Mouse (Mus musculus): ENCODE measurements around the gene Epb41l5. TPM values are rescaled to one million over a fixed set of nuclear protein-coding genes. Genes with fewer than 3 reads are reported as not detected.

The Epb41l5 gene
- polyA plus RNA-seq, 1 experiment from 2014 or later, result 12.0 TPM

GRCm38 (mm10) chr1:119641090-119641812 is 7.5 kb downstream of the Epb41l5 start:
- Histone ChIP-seq H3K4me1 (0 out of 2 replicates have a peak, but pooled peaks cover 3% of the 10 kb centered on the region), H3K27ac (no peak overlapping the region), H3K4me2 (no peak overlapping the region), H3K9ac (no peak overlapping the region), H3K9me3 (no peaks in the 10 kb centered on the region), H3K36me3 (no peaks in the 10 kb centered on the region), H3K27me3 (no peaks in the 10 kb centered on the region), H3K4me3 (no peak overlapping the region)
- no peak for ATAC-seq (ENCODE audit: insufficient number of reproducible peaks, insufficient read depth, low FRiP score, low TSS enrichment, low read depth)

- WGBS, result 74% methylated on average over 2 of the region's 2 CpGs
- Histone ChIP-seq H3K27me3 (no peaks in the 10 kb centered on the region), H3K4me1 (0 out of 2 replicates have a peak, but pooled peaks cover 3% of the 10 kb centered on the region), H3K4me3 (no peak overlapping the region), H3K27ac (no peak overlapping the region), H3K36me3 (no peaks in the 10 kb centered on the region), H3K4me2 (no peak overlapping the region), H3K9me3 (no peaks in the 10 kb centered on the region), H3K9ac (no peak overlapping the region)
- ATAC-seq (ENCODE audit: insufficient number of reproducible peaks, insufficient read depth, low FRiP score, low TSS enrichment, low read depth), result no peak
These were observed 8.8 kb downstream of the Epb41l5 start for GRCm38 (mm10) chr1:119640006-119640405.

DNA sequence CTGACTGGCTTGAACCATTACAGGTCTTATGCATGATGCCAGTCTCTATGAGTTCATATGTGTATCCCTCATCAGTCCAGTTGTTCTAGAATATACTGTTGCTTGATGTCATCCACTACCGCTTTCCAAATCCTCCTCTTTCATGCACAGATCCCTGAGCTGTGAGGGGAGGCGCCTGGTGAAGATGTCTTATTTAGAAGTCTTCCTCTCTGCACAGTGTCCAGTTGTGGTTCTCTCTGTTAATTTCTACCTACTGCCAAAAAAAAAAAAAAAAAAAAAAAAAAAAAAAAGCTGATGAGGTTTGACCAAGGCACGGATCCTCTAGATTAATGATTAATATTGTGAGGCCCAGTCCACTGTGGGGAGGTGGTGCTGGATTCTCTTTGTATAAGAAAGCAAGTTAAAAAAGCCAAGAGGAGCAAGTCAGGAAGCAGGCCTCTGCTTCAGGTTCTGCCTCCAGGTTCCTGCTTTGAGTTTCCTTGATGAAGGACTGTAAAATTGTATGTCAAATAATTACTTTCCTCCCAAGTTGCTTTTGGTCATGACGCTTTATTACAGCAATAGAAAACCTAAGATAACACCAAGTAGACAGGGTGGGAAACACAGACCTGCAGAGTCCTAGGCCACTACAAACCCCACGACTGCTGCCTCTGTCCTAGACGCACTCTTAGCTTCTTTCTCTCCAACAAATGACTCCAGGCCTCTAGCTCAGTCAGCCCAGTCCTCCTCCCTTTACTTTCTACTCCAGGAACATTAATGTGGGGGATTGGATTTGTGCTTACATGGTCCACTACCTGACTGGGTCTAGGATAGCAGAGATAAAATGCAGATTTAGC is 11.4 kb downstream of the Epb41l5 start:
- WGBS, result 88% methylated on average over 6 of the region's 6 CpGs
- no peak for ATAC-seq (ENCODE audit: insufficient number of reproducible peaks, insufficient read depth, low FRiP score, low TSS enrichment, low read depth)
- Histone ChIP-seq H3K9ac (no peak overlapping the region), H3K27me3 (no peaks in the 10 kb centered on the region), H3K4me3 (no peak overlapping the region), H3K36me3 (no peaks in the 10 kb centered on the region), H3K27ac (no peak overlapping the region), H3K9me3 (no peaks in the 10 kb centered on the region), H3K4me1 (no peaks in the 10 kb centered on the region), H3K4me2 (no peak overlapping the region)

DNA sequence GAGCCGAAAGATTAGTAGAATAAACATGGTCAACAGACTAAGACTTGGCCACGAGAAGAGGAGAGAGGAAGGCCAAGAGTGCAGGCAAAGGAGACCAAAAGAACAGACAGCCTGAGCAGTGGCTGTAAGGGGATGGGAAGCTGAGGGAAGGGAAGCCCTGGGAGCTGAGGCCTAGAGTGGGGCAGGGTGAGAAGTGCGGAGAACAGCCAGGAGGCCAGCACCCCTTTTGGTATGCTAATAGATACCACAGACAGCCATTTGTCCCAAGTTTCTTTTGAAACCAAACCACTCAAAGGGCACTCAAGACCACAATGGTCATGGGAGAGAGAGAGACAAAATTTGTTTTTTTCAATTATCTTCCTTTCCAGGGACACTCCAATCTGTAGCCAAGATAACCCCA is 14.1 kb downstream of the Epb41l5 start:
- 63% methylated on average over 3 of the region's 3 CpGs for WGBS
- ATAC-seq (ENCODE audit: insufficient number of reproducible peaks, insufficient read depth, low FRiP score, low TSS enrichment, low read depth), result no peak
- Histone ChIP-seq H3K4me3 (no peak overlapping the region), H3K9me3 (no peaks in the 10 kb centered on the region), H3K36me3 (0 out of 2 replicates have a peak, but pooled peaks cover 4% of the 10 kb centered on the region), H3K9ac (no peak overlapping the region), H3K4me1 (no peaks in the 10 kb centered on the region), H3K27me3 (no peaks in the 10 kb centered on the region), H3K4me2 (no peak overlapping the region), H3K27ac (no peak overlapping the region)

- H3K4me1 ChIP-seq, result no peaks in the 10 kb centered on the region
- H3K4me3 ChIP-seq, result no peak overlapping the region
- H3K36me3 ChIP-seq, result 0 out of 2 replicates have a peak, but pooled peaks cover 4% of the 10 kb centered on the region
- no peak for ATAC-seq (ENCODE audit: insufficient number of reproducible peaks, insufficient read depth, low FRiP score, low TSS enrichment, low read depth)
- 71% methylated on average over 1 of the region's 1 CpGs for WGBS
- no peaks in the 10 kb centered on the region for H3K9me3 ChIP-seq
- no peak overlapping the region for H3K9ac ChIP-seq
- H3K27me3 ChIP-seq, result no peaks in the 10 kb centered on the region
- H3K4me2 ChIP-seq, result no peak overlapping the region
- H3K27ac ChIP-seq, result no peak overlapping the region
These were observed 18.4 kb downstream of the Epb41l5 start for GRCm38 (mm10) chr1:119630428-119630827.

DNA sequence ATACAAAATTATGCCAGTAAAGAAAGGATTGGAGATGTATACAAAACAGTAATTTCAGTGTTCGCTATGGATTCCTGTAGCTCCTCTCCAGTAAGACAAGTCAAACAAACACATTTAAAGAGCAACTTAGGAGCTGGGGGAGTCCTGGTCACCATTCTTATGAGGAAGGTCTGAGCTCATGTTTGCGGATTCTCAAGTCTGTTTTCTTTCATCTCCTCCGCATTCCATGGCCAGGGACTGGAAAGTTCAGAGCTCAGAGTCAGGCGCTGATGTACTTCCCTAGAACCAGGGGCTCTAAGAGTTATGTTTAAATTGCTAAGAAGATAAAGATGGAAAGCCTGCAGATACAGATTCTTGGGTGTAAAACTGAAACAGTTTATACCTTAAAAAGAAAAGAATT is 22.0 kb downstream of the Epb41l5 start:
- ATAC-seq (ENCODE audit: insufficient number of reproducible peaks, insufficient read depth, low FRiP score, low TSS enrichment, low read depth), result no peak
- 84% methylated on average over 4 of the region's 4 CpGs for WGBS
- Histone ChIP-seq H3K9ac (no peak overlapping the region), H3K4me3 (no peak overlapping the region), H3K9me3 (no peaks in the 10 kb centered on the region), H3K4me2 (no peak overlapping the region), H3K27me3 (no peaks in the 10 kb centered on the region), H3K4me1 (peaks cover 7% of the 10 kb centered on the region; the same call in 1 of the 2 replicates), H3K27ac (no peak overlapping the region), H3K36me3 (no peaks in the 10 kb centered on the region)

DNA sequence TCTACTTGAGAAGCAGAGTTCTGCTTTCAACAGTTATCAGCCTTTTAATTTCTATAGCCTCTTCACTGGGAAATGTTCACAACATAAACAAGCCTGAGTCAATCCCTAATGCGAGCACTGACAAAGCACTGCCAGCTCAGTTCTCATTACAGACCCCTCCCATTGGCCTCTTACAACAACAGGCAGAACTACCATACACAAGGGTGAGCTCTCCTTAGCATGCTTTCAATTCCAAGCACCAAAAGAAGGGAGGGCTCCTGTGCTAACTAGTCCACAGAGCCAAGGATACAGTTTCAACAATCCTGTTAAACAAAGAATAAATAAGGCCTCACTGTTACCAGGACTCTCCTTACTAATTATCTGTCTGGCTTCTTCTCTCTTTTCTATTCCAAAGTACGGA is 24.4 kb downstream of the Epb41l5 start:
- Histone ChIP-seq H3K4me2 (no peak overlapping the region), H3K27me3 (no peaks in the 10 kb centered on the region), H3K4me3 (no peak overlapping the region), H3K9me3 (no peaks in the 10 kb centered on the region), H3K27ac (no peak overlapping the region), H3K36me3 (no peaks in the 10 kb centered on the region; the same call in 1 of the 2 replicates), H3K4me1 (peaks cover 8% of the 10 kb centered on the region; the same call in 1 of the 2 replicates), H3K9ac (no peak overlapping the region)
- no peak for ATAC-seq (ENCODE audit: insufficient number of reproducible peaks, insufficient read depth, low FRiP score, low TSS enrichment, low read depth)
- WGBS, result 34% methylated on average over 2 of the region's 2 CpGs

- no peak for ATAC-seq (ENCODE audit: insufficient number of reproducible peaks, insufficient read depth, low FRiP score, low TSS enrichment, low read depth)
- H3K4me3 ChIP-seq, result no peak overlapping the region
- H3K27me3 ChIP-seq, result no peaks in the 10 kb centered on the region
- H3K9ac ChIP-seq, result no peak overlapping the region
- no peak overlapping the region for H3K4me2 ChIP-seq
- no peaks in the 10 kb centered on the region for H3K4me1 ChIP-seq
- WGBS, result 85% methylated on average over 3 of the region's 3 CpGs
- H3K9me3 ChIP-seq, result no peaks in the 10 kb centered on the region
- H3K36me3 ChIP-seq, result peaks cover 7% of the 10 kb centered on the region; the same call in 1 of the 2 replicates
- no peak overlapping the region for H3K27ac ChIP-seq
These were observed 43.4 kb downstream of the Epb41l5 start for GRCm38 (mm10) chr1:119605396-119605795.

GRCm38 (mm10) chr1:119602448-119602847 is 46.4 kb downstream of the Epb41l5 start:
- Histone ChIP-seq H3K4me2 (no peak overlapping the region), H3K9ac (no peak overlapping the region), H3K9me3 (no peaks in the 10 kb centered on the region), H3K4me3 (no peak overlapping the region), H3K27me3 (no peaks in the 10 kb centered on the region), H3K4me1 (no peaks in the 10 kb centered on the region), H3K36me3 (0 out of 2 replicates have a peak, but pooled peaks cover 2% of the 10 kb centered on the region), H3K27ac (no peak overlapping the region)
- WGBS, result 98% methylated on average over 12 of the region's 12 CpGs
- no peak for ATAC-seq (ENCODE audit: insufficient number of reproducible peaks, insufficient read depth, low FRiP score, low TSS enrichment, low read depth)

DNA sequence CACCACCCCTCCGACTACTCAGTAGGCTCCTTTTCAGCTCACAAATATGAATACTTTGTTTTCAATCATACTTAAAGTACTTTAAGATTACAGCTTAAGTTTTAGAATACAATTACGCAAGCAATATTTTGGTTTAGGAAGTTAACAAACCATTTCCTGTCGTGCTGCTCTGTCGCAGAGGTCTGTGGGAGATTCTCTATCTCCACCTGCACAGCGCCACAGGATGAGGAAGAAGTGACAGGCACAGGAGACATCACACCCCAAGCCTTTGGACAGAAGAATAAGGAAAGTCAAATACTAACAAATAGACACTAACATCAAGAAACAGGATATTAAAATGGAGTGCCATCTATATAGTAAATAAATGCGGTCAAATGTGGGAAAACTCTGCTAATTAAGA is 49.9 kb downstream of the Epb41l5 start:
- H3K36me3 ChIP-seq, result 0 out of 2 replicates have a peak, but pooled peaks cover 6% of the 10 kb centered on the region
- H3K9me3 ChIP-seq, result no peaks in the 10 kb centered on the region
- H3K27me3 ChIP-seq, result no peaks in the 10 kb centered on the region
- no peak overlapping the region for H3K4me2 ChIP-seq
- no peaks in the 10 kb centered on the region for H3K4me1 ChIP-seq
- no peak overlapping the region for H3K27ac ChIP-seq
- H3K9ac ChIP-seq, result no peak overlapping the region
- H3K4me3 ChIP-seq, result no peak overlapping the region
- WGBS, result 89% methylated on average over 6 of the region's 6 CpGs
- ATAC-seq (ENCODE audit: insufficient number of reproducible peaks, insufficient read depth, low FRiP score, low TSS enrichment, low read depth), result no peak

- H3K27me3 ChIP-seq, result no peaks in the 10 kb centered on the region
These were observed 51.8 kb downstream of the Epb41l5 start for GRCm38 (mm10) chr1:119596954-119597480.

More at GRCm38 (mm10) chr1:119596954-119597480, 51.8 kb downstream of the Epb41l5 start:
- ATAC-seq (ENCODE audit: insufficient number of reproducible peaks, insufficient read depth, low FRiP score, low TSS enrichment, low read depth), result no peak
- Histone ChIP-seq H3K36me3 (0 out of 2 replicates have a peak, but pooled peaks cover 6% of the 10 kb centered on the region), H3K9me3 (no peaks in the 10 kb centered on the region), H3K27ac (no peak overlapping the region), H3K4me3 (no peak overlapping the region), H3K9ac (no peak overlapping the region), H3K4me2 (no peak overlapping the region), H3K4me1 (no peaks in the 10 kb centered on the region)
- 55% methylated on average over 3 of the region's 3 CpGs for WGBS
